Mouse (Mus musculus): ENCODE measurements around the gene Angel1. TPM values are rescaled to one million over a fixed set of nuclear protein-coding genes. Genes with fewer than 3 reads are reported as not detected.

Angel1 gene
- polyA plus RNA-seq, 1 experiment from 2014 or later: 10.6 TPM

DNA sequence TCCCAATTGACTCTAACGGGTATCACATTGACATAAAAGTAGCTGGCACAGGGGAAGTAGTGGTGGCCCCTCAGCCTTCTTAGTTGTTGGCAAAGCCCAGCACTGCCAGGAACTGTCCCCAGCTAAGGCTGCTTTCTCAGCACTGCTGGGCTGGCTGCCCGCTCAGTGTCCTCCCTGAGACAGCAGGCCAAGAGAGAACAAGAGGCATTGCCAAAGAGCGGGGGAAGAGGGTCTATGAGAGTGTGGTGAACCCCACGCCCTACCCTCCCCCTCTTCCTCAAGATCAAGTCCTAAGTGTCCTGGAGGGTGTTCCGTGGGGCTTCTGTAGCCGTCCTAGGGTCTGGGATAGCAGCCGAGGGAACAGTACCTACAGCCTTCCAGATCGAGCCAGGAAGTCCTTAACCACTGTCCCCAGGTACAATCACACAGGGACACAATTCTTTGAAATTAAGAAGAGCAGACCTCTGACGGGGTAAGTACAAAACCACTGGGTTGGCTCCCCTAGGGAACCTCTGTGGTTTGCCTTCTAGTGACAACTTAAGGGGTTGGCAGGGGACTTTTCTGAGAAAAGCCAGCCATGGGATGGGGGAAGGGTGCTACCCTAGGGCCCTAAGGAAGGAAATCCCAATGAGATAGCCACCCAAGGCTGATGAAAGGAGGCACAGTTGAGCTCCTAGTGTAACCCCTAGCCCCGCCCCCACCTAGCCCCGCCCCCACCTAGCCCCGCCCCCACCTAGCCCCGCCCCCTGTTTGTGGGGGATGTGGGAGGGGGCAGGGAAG, 39.5 kb downstream of the Angel1 start:
- Histone ChIP-seq H3K4me1 (replicated peaks; ENCODE audit: control insufficient read depth, insufficient read depth, low read length) (peaks cover 30% of the 10 kb centered on the region), H3K27ac (ENCODE audit: low read length) (no peak overlapping the region), H3K9me3 (ENCODE audit: control insufficient read depth, low read length) (no peaks in the 10 kb centered on the region), H3K36me3 (ENCODE audit: control insufficient read depth, insufficient read depth) (peaks cover 19% of the 10 kb centered on the region), H3K4me2 (ENCODE audit: low read length) (no peak overlapping the region), H3K4me3 (replicated peaks; ENCODE audit: low read length) (no peak overlapping the region), H3K9ac (replicated peaks; ENCODE audit: low read depth, low read length) (no peak overlapping the region), H3K27me3 (replicated peaks; ENCODE audit: control insufficient read depth, insufficient read depth, low read length) (no peaks in the 10 kb centered on the region)
- 57% methylated on average over 13 of the region's 13 CpGs for WGBS
- no peak for ATAC-seq

DNA sequence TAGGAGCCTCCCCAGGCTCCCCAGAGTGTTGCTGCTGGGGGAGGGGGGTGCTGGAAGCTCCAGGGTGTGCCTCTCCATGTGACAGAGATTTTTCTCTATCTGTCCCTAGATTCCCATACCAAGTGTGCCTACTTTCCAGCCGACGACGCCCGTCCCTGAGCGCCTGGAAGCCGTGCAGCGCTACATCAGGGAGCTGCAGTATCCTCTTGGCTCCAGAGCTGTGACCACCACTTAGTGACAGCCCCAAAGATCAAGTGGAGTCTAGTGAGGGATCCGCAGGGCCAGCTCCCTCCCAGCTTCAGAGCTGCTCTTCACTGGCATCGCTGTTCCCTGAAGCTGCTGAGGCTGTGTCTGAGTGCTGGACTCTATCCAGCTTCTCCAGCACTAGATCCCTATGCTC, 41.0 kb downstream of the Angel1 start:
- Histone ChIP-seq H3K36me3 (ENCODE audit: control insufficient read depth, insufficient read depth) (peaks cover 14% of the 10 kb centered on the region), H3K9ac (replicated peaks; ENCODE audit: low read depth, low read length) (no peak overlapping the region), H3K4me1 (replicated peaks; ENCODE audit: control insufficient read depth, insufficient read depth, low read length) (peaks cover 36% of the 10 kb centered on the region), H3K4me3 (replicated peaks; ENCODE audit: low read length) (no peak overlapping the region; the same call in 1 of the 2 replicates), H3K4me2 (ENCODE audit: low read length) (0 out of 2 replicates have a peak overlapping the region, but pooled peaks have one; percentile 3), H3K27ac (ENCODE audit: low read length) (peak overlapping the region; percentile 19; the same call in 1 of the 2 replicates), H3K9me3 (ENCODE audit: control insufficient read depth, low read length) (no peaks in the 10 kb centered on the region), H3K27me3 (replicated peaks; ENCODE audit: control insufficient read depth, insufficient read depth, low read length) (no peaks in the 10 kb centered on the region)
- WGBS: 70% methylated on average over 9 of the region's 9 CpGs
- ATAC-seq: no peak

DNA sequence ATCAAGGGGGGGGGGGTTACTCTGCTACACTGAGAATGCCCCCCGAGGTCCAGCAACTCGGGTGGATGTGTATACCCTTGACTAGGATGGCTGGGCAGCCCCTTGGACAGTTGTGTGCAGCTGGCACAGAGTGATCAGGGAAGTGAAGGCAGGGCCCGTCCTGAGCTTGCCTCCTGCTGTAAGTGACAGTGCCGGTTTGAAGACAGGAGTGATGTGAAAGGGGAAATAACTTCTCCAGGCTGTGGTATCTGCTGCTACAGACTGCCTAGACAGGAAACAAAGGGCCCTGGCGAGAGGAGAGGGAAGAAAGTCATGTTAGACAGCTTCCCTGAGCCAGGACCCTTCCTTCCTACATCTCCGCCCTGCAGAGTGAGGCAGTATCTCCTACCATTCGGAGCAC, 42.6 kb downstream of the Angel1 start:
- no peaks in the 10 kb centered on the region for H3K27me3 ChIP-seq (replicated peaks; ENCODE audit: control insufficient read depth, insufficient read depth, low read length)
- no peak overlapping the region for H3K9ac ChIP-seq (replicated peaks; ENCODE audit: low read depth, low read length)
- H3K4me1 ChIP-seq (replicated peaks; ENCODE audit: control insufficient read depth, insufficient read depth, low read length): peaks cover 36% of the 10 kb centered on the region
- no peaks in the 10 kb centered on the region for H3K9me3 ChIP-seq (ENCODE audit: control insufficient read depth, low read length)
- peak overlapping the region; percentile 12; the same call in 1 of the 2 replicates for H3K4me2 ChIP-seq (ENCODE audit: low read length)
- WGBS: 79% methylated on average over 7 of the region's 7 CpGs
- peaks cover 7% of the 10 kb centered on the region for H3K36me3 ChIP-seq (ENCODE audit: control insufficient read depth, insufficient read depth)
- no peak overlapping the region for H3K27ac ChIP-seq (ENCODE audit: low read length)
- no peak overlapping the region for H3K4me3 ChIP-seq (replicated peaks; ENCODE audit: low read length)
- no peak for ATAC-seq

DNA sequence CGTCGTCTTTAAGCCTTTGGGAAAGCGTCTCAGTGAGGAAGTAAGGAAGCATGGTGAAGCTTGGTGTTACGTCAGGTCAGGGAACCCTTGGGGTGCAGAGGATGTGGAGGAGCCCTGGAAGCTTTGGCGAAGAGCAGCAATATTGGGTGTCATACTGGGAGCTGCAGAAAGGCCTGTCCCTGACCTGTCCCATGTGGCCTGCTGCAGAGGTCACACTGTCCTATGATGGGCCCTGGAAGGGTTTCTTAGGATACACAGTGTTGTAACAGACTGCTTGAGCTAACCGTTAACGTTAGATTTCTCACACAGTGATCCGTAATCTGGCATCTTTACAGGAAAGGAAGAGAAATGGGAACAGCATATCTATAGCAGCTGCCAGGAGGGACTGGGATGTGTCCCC, 44.1 kb downstream of the Angel1 start:
- no peak for ATAC-seq
- peak overlapping the region; percentile 59 for H3K4me2 ChIP-seq (ENCODE audit: low read length)
- WGBS: 73% methylated on average over 8 of the region's 8 CpGs
- H3K9ac ChIP-seq (replicated peaks; ENCODE audit: low read depth, low read length): no peak overlapping the region; the same call in 1 of the 2 replicates
- no peaks in the 10 kb centered on the region for H3K27me3 ChIP-seq (replicated peaks; ENCODE audit: control insufficient read depth, insufficient read depth, low read length)
- H3K4me3 ChIP-seq (replicated peaks; ENCODE audit: low read length): peak overlapping the region; percentile 36
- H3K27ac ChIP-seq (ENCODE audit: low read length): no peak overlapping the region
- H3K9me3 ChIP-seq (ENCODE audit: control insufficient read depth, low read length): no peaks in the 10 kb centered on the region
- H3K36me3 ChIP-seq (ENCODE audit: control insufficient read depth, insufficient read depth): no peaks in the 10 kb centered on the region; the same call in 1 of the 2 replicates
- H3K4me1 ChIP-seq (replicated peaks; ENCODE audit: control insufficient read depth, insufficient read depth, low read length): peaks cover 38% of the 10 kb centered on the region

DNA sequence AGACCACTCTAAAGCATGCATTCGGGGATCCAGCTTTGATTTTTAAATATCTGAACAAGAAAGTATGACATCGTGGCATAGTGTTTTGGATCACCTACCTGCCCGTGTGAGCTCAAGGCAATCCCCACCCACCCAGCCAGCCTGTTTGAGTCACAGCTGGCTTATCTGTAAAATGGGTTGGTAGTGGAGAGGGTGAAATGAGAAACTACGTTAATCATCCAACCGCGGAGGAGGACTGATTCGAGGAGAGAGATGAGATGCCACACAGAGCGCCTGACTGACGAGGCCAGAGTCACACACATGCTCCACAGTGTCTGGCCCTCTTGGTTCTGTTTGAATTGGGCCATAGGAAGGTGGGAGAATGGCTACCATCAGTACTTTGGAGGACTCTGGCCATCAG, 44.6 kb downstream of the Angel1 start:
- 81% methylated on average over 9 of the region's 9 CpGs for whole genome bisulfite sequencing
- H3K9ac ChIP-seq (replicated peaks; ENCODE audit: low read depth, low read length): no peak overlapping the region

DNA sequence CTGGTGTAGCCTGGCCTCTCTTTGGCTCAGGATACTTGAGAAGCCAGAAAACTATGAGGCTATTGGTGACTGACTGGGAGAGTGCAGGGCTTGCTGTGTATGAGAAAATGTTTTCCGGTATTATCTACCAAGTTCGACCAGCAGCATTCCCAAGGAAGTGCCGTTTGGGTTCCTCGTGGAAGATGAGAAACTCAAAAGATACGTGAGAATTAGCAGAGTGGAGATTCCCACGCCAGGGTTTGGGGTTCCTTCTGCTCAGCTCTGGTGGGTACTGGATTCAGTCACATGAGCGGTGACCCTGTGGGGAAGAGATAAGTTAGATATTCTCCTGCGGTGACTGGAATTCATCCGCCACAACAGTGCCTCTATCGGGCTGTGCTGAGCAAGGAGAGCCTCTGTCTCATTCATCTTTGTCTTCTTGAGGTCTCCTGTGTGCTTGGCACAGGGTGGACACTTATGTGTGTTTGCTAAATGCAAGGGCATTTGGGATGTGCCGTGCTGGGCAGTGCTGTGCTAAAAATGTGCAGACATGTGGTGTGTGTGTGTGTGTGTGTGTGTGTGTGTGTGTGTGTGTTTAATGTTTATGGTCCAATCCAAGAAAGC, 45.6 kb downstream of the Angel1 start:
- peak overlapping the region; percentile 100 for H3K9ac ChIP-seq (replicated peaks; ENCODE audit: low read depth, low read length)
- no peaks in the 10 kb centered on the region; the same call in 1 of the 2 replicates for H3K36me3 ChIP-seq (ENCODE audit: control insufficient read depth, insufficient read depth)
- peaks cover 38% of the 10 kb centered on the region for H3K4me1 ChIP-seq (replicated peaks; ENCODE audit: control insufficient read depth, insufficient read depth, low read length)
- no peaks in the 10 kb centered on the region for H3K9me3 ChIP-seq (ENCODE audit: control insufficient read depth, low read length)
- peak overlapping the region; percentile 66 for H3K4me2 ChIP-seq (ENCODE audit: low read length)
- 29% methylated on average over 11 of the region's 11 CpGs for WGBS
- no peaks in the 10 kb centered on the region for H3K27me3 ChIP-seq (replicated peaks; ENCODE audit: control insufficient read depth, insufficient read depth, low read length)
- ATAC-seq: peak; percentile 8; the same call in 1 of the 2 replicates
- peak overlapping the region; percentile 93 for H3K4me3 ChIP-seq (replicated peaks; ENCODE audit: low read length)
- peak overlapping the region; percentile 95 for H3K27ac ChIP-seq (ENCODE audit: low read length)

More for the DNA sequence above, 44.6 kb downstream of the Angel1 start:
- peaks cover 38% of the 10 kb centered on the region for H3K4me1 ChIP-seq (replicated peaks; ENCODE audit: control insufficient read depth, insufficient read depth, low read length)
- H3K9me3 ChIP-seq (ENCODE audit: control insufficient read depth, low read length): no peaks in the 10 kb centered on the region
- H3K4me2 ChIP-seq (ENCODE audit: low read length): peak overlapping the region; percentile 59
- no peak overlapping the region for H3K27ac ChIP-seq (ENCODE audit: low read length)
- H3K27me3 ChIP-seq (replicated peaks; ENCODE audit: control insufficient read depth, insufficient read depth, low read length): no peaks in the 10 kb centered on the region
- peak overlapping the region; percentile 36 for H3K4me3 ChIP-seq (replicated peaks; ENCODE audit: low read length)
- no peak for ATAC-seq
- no peaks in the 10 kb centered on the region; the same call in 1 of the 2 replicates for H3K36me3 ChIP-seq (ENCODE audit: control insufficient read depth, insufficient read depth)

DNA sequence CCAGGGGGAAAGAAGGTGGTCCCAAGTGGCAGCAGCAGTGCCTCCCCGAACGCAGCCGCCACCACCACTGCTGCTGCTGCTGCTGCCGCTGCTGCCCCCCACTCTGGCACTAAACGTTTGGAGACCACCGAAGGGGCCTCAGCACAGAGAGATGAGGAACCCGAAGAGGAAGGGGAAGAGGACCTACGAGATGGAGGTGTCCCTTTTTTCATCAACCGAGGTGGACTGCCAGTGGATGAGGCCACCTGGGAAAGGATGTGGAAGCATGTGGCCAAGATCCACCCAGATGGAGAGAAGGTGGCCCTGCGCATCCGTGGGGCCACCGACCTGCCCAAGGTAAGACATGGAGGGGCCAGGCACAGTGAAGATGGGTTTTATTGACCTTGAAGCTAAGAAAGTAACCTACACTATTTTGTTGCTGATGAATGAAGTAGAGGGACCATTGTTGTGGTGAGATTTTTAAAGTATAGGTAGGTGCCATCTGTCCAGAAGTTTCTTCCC, 46.2 kb downstream of the Angel1 start:
- Histone ChIP-seq H3K27me3 (replicated peaks; ENCODE audit: control insufficient read depth, insufficient read depth, low read length) (no peaks in the 10 kb centered on the region), H3K27ac (ENCODE audit: low read length) (peak overlapping the region; percentile 95), H3K4me2 (ENCODE audit: low read length) (peak overlapping the region; percentile 66), H3K36me3 (ENCODE audit: control insufficient read depth, insufficient read depth) (no peaks in the 10 kb centered on the region; the same call in 1 of the 2 replicates), H3K4me3 (replicated peaks; ENCODE audit: low read length) (peak overlapping the region; percentile 93), H3K9ac (replicated peaks; ENCODE audit: low read depth, low read length) (peak overlapping the region; percentile 100), H3K9me3 (ENCODE audit: control insufficient read depth, low read length) (no peaks in the 10 kb centered on the region), H3K4me1 (replicated peaks; ENCODE audit: control insufficient read depth, insufficient read depth, low read length) (peaks cover 35% of the 10 kb centered on the region)
- 18% methylated on average over 12 of the region's 12 CpGs for WGBS
- peak; percentile 6; the same call in 1 of the 2 replicates for ATAC-seq

DNA sequence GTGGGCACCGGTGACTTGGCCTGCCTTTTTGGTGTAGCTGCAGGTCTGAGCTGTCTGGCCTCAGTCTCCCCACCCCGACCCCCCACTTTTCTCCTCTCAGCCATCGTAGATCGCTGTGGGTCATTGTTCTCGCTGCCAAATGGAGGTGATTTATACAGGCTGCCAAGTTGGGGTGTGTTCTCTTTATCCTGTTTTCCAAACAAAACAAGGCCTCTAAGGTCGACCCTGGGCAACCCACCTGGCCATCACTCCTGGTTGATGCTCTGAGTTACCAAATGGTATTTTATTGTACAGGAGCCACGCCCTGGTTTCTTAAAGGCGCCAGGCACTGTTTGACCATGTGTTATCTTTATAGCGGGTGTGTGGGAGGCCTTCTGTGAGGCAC, 46.7 kb downstream of the Angel1 start:
- H3K9ac ChIP-seq (replicated peaks; ENCODE audit: low read depth, low read length): peak overlapping the region; percentile 100
- H3K27ac ChIP-seq (ENCODE audit: low read length): peak overlapping the region; percentile 95
- no peaks in the 10 kb centered on the region for H3K9me3 ChIP-seq (ENCODE audit: control insufficient read depth, low read length)
- peak overlapping the region; percentile 66 for H3K4me2 ChIP-seq (ENCODE audit: low read length)
- peak overlapping the region; percentile 93 for H3K4me3 ChIP-seq (replicated peaks; ENCODE audit: low read length)
- H3K36me3 ChIP-seq (ENCODE audit: control insufficient read depth, insufficient read depth): no peaks in the 10 kb centered on the region; the same call in 1 of the 2 replicates
- WGBS: 1% methylated on average over 9 of the region's 9 CpGs
- H3K27me3 ChIP-seq (replicated peaks; ENCODE audit: control insufficient read depth, insufficient read depth, low read length): no peaks in the 10 kb centered on the region
- ATAC-seq: peak; percentile 23
- peaks cover 30% of the 10 kb centered on the region for H3K4me1 ChIP-seq (replicated peaks; ENCODE audit: control insufficient read depth, insufficient read depth, low read length)
